Mouse (Mus musculus) liver, embryonic 14.5 days (tissue): Measurements from ENCODE around the gene Prkag1. TPM values are rescaled to one million over a fixed set of nuclear protein-coding genes. Genes with fewer than 3 reads are reported as not detected.

ENCODE experiments used
- ATAC-seq: fragments of 200-750 bp; cut with Nextera tagmentation; 2 replicates; pipeline ENCODE4 v1.8.0; 2017; ENCODE audit warnings: moderate number of reproducible peaks, mild to moderate bottlenecking, moderate library complexity; ENCODE audit not compliant: insufficient read depth
- DNase-seq, 3 experiments: peaks; one replicate each; pipeline ENCODE4 v3.0.0-alpha.2; 2012 to 2013; ENCODE audit warnings: low read depth in 3 of 3, low spot score in 3 of 3
- H3K27ac ChIP-seq: fragments of 300-500 bp; sonication (generic); 2 replicates; pipeline ENCODE4 v1.5.1; 2014; ENCODE audit warnings: moderate library complexity, mild to moderate bottlenecking, control low read depth, inconsistent platforms
- H3K27me3 ChIP-seq: fragments of 300-500 bp; sonication (generic); 2 replicates; pipeline ENCODE4 v1.6.1; 2014; ENCODE audit warnings: mild to moderate bottlenecking, low read length, moderate library complexity; ENCODE audit not compliant: control insufficient read depth, insufficient read depth
- H3K36me3 ChIP-seq: fragments of 300-500 bp; sonication (generic); replicated peaks from 2 replicates; pipeline ENCODE4 v1.6.1; 2014; ENCODE audit warnings: low read depth; ENCODE audit not compliant: control insufficient read depth, insufficient read depth
- H3K4me1 ChIP-seq, 2 experiments: fragments of 200-500 bp in 1 of 2; fragments of 300-500 bp in 1 of 2; sonication (generic) in 1 of 2; replicated peaks; 2 replicates each; pipeline ENCODE4 v1.6.1; 2012 to 2014; ENCODE audit warnings: antibody characterized with exemption in 1 of 2, inconsistent platforms in 1 of 2, low read length in 1 of 2; ENCODE audit not compliant: control insufficient read depth in 2 of 2, insufficient read depth in 2 of 2
- H3K4me2 ChIP-seq: fragments of 300-500 bp; sonication (generic); 2 replicates; pipeline ENCODE4 v1.6.1; 2014; ENCODE audit warnings: low read depth, mild to moderate bottlenecking, control low read depth, moderate library complexity
- H3K4me3 ChIP-seq, 2 experiments: fragments of 200-500 bp in 1 of 2; fragments of 300-500 bp in 1 of 2; sonication (generic) in 1 of 2; 2 replicates each; pipeline ENCODE4 v1.5.1; 2012 to 2014; ENCODE audit warnings: low read depth in 2 of 2, low read length in 2 of 2, mild to moderate bottlenecking in 2 of 2, control low read depth in 1 of 2, inconsistent platforms in 1 of 2, moderate library complexity in 1 of 2; ENCODE audit not compliant: insufficient read depth in 1 of 2
- H3K9ac ChIP-seq: fragments of 300-500 bp; sonication (generic); replicated peaks from 2 replicates; pipeline ENCODE4 v1.6.1; 2014; ENCODE audit warnings: mild to moderate bottlenecking, control low read depth, moderate library complexity
- H3K9me3 ChIP-seq: fragments of 300-500 bp; sonication (generic); 2 replicates; pipeline ENCODE4 v1.6.1; 2016; ENCODE audit warnings: low read length, mixed read lengths; ENCODE audit not compliant: control insufficient read depth
- CTCF ChIP-seq: IDR thresholded peaks from 2 replicates; pipeline ENCODE4 v1.5.1; 2016; ENCODE audit warnings: antibody characterized with exemption, low read depth, control low read depth
- EP300 ChIP-seq: IDR thresholded peaks from 2 replicates; pipeline ENCODE4 v1.6.1; 2016; ENCODE audit warnings: antibody characterized with exemption, low read depth
- WGBS: fragments of 180-500 bp; shearing (Covaris S2); extraction: QIAGEN DNeasy Blood & Tissue Kit; methylation state at CpG from one replicate; pipeline ENCODE4 v1.1.7; 2014; ENCODE audit not compliant: insufficient replicate concordance; 5-methylcytosine and 5-hydroxymethylcytosine counted together
- polyA plus RNA-seq, 2 experiments: library from polyadenylated mRNA; depleted of rRNA in 1 of 2; stranded (reverse) in 1 of 2; unstranded in 1 of 2; fragments of >200 nt; fragmentation: Nextera tagmentation in 1 of 2; extraction: Ambion mirVana in 1 of 2; gene quantifications; 2 replicates each; pipeline versions ENCODE4 v1.2.1 to v1.2.3; 2012 to 2014

The Prkag1 gene
- polyA plus RNA-seq, 2 experiments, result 77.4 to 78.3 TPM

DNA sequence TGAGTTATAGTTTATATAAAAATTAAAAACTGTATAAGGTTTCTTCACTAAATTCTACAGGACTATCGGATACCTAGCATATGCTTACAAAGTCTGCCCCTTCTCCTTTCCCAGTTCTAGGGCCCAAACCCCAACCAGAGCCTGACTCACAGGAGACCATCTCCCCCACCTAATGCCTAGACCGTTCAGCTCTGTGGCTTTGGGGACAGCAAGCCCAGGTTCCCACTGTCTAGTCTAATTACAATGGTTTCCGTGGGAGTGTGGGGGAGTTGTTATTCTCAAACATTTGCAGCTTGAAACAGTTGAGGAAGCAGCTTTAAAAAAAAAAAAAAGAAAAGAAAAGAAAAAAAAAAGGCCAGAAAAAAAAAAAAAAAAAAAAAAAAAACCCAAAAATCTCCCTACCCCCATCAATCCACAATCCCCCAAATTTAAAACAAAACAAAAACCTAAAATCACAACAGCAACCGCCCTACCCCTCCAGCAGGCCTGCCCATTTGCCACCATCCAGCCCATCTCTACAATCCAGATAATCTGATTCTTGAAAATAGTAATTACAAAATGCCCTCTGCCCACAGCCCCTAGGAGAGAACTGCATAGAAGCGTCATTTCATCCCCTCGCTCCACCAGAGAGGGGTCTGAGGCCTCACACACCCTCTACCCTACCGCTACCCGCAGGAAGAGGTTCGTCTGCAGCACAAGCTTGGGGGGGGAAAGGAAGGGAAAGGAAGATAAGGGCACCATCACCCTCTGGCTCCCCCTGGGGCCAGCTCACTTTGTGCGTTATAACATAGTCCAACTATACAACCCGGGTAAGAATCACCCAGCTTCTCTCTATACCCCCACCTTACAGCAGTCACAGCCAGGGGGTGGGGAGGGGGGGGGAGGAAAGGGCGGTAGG is 1.1 kb upstream of the Prkag1 start:
- Histone ChIP-seq H3K4me3 (peak overlapping the region in 1 of 2 experiments; percentile 9; a peak in 2 of 4 replicates), H3K27ac (peak overlapping the region; percentile 98), H3K27me3 (no peaks in the 10 kb centered on the region), H3K36me3 (peaks cover 39% of the 10 kb centered on the region), H3K4me1 (peaks cover 48 to 51% of the 10 kb centered on the region in 2 experiments), H3K9me3 (no peaks in the 10 kb centered on the region), H3K4me2 (peak overlapping the region; percentile 84), H3K9ac (peak overlapping the region; percentile 96)
- TF ChIP-seq EP300 (no peak), CTCF (peak; percentile 72)
- ATAC-seq, result peak; percentile 11; the same call in 1 of the 2 replicates
- peak; percentile 57 to 66 (median 63) for DNase-seq
- 11% methylated on average over 11 of the region's 12 CpGs for WGBS

GRCm38 (mm10) chr15:98831684-98832035 is 339 bp upstream of the Prkag1 start:
- ATAC-seq, result peak; percentile 7; the same call in 1 of the 2 replicates
- Histone ChIP-seq H3K9me3 (no peaks in the 10 kb centered on the region), H3K4me1 (peaks cover 50 to 51% of the 10 kb centered on the region in 2 experiments), H3K9ac (peak overlapping the region; percentile 96), H3K4me2 (peak overlapping the region; percentile 84), H3K4me3 (peak overlapping the region; percentile 79 to 89), H3K27ac (peak overlapping the region; percentile 98), H3K27me3 (no peaks in the 10 kb centered on the region), H3K36me3 (peaks cover 34% of the 10 kb centered on the region)
- 2% methylated on average over 9 of the region's 9 CpGs for WGBS
- TF ChIP-seq EP300 (no peak), CTCF (no peak)
- no peak for DNase-seq

GRCm38 (mm10) chr15:98827611-98828011 is 3.7 kb downstream of the Prkag1 start:
- peak; percentile 74 for ATAC-seq

DNA sequence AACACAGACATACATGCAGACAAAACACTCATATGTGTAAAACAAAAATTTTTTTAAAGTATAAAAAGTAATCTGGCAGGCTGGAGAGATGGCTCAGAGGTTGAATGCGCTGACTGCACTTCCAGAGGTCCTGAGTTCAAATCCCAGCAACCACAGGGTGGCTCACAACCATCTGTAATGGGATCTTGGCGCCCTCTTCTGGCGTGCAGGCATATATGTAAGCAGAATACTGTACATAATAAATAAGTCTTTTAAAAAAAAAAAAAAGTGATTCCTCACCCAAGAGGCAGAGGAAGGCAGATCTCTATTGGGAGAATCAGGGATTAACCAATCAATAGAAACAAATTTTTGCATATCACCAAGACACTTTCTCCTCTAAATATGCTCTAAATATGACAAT is 7.9 kb downstream of the Prkag1 start:
- H3K4me3 ChIP-seq, result no peak overlapping the region
- H3K4me2 ChIP-seq, result no peak overlapping the region
- no peak overlapping the region for H3K27ac ChIP-seq
- no peak overlapping the region for H3K9ac ChIP-seq
- ATAC-seq, result no peak
- TF ChIP-seq CTCF (peak; percentile 65), EP300 (no peak)
- DNase-seq, result no peak
- no peaks in the 10 kb centered on the region for H3K9me3 ChIP-seq
- H3K4me1 ChIP-seq, result peaks cover 20 to 28% of the 10 kb centered on the region in 2 experiments
- H3K36me3 ChIP-seq, result peaks cover 52% of the 10 kb centered on the region
- no peaks in the 10 kb centered on the region for H3K27me3 ChIP-seq
- 67% methylated on average over 3 of the region's 3 CpGs for WGBS

More at GRCm38 (mm10) chr15:98827611-98828011, 3.7 kb downstream of the Prkag1 start:
- peak overlapping the region; percentile 0 to 17; a peak in 2 of 4 replicates for H3K4me3 ChIP-seq
- peak overlapping the region; percentile 84 for H3K4me2 ChIP-seq
- H3K36me3 ChIP-seq, result peaks cover 29% of the 10 kb centered on the region
- TF ChIP-seq CTCF, result no peak
- peak; percentile 90 for TF ChIP-seq EP300
- no peaks in the 10 kb centered on the region for H3K9me3 ChIP-seq
- H3K4me1 ChIP-seq, result peaks cover 41 to 51% of the 10 kb centered on the region in 2 experiments
- peak overlapping the region; percentile 53 for H3K9ac ChIP-seq
- no peaks in the 10 kb centered on the region for H3K27me3 ChIP-seq
- peak overlapping the region; percentile 76 for H3K27ac ChIP-seq
- peak; percentile 56 to 79 (median 64) for DNase-seq
- 17% methylated on average over 7 of the region's 7 CpGs for WGBS

DNA sequence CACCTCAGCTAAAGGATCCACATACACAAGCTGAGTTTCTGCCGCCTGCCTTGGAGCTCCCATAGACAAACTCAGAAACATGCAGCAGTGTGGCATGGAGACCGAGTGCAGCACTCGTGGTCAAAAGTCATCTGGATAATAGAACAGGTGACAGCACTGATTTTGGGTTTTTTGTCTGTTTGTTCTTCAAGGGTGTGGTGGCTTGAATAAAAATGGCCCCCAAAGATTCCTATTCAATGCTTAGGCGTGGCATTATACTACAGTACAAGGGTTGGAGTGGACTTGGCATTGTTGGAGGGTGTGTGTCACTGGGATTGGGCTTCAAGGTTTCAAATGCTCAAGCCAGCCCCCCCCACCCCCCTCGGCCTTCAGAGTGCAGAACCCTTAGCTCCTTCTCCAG is 9.2 kb downstream of the Prkag1 start:
- Histone ChIP-seq H3K27ac (no peak overlapping the region), H3K4me3 (no peak overlapping the region), H3K4me1 (peaks cover 9 to 17% of the 10 kb centered on the region in 2 experiments), H3K27me3 (no peaks in the 10 kb centered on the region), H3K36me3 (peaks cover 53% of the 10 kb centered on the region), H3K9me3 (no peaks in the 10 kb centered on the region), H3K4me2 (no peak overlapping the region), H3K9ac (no peak overlapping the region)
- 82% methylated on average over 5 of the region's 5 CpGs for WGBS
- TF ChIP-seq CTCF (no peak), EP300 (no peak)
- ATAC-seq, result no peak
- no peak for DNase-seq
